Mouse (Mus musculus): ENCODE results near the gene Vmn1r165.
"Not testable (repeated sequence)": the region's sequence is repeated elsewhere in the genome, so short reads cannot be mapped to it uniquely, and the experiment has no call there.

DNA sequence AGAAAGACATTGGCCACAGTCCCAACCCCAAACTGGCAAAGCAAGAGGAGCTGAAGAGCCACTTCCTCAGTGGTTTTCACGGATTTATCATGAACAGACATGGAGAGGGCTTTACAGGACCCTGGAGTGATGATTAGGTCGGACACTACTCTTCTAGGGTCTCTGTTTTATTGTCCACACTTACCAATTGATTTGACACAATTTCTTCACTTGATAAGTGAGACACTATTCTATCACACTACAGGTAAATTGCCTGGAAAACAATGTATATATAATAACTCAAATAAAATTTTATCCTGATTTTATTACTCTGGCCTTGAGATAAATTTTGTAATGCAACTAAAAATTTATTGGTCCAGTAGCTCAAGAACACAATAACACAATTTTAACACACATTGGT lies 34.5 kb downstream of the Vmn1r165 start, which contains the start of gene Vmn1r166:
- TF ChIP-seq POLR2A, CTCF (IDR thresholded peaks at IDR 0.05; ENCODE audit: insufficient read depth, low read depth, low read length): not testable (repeated sequence)

Data from olfactory bulb, adult 2 months (tissue).